Mouse (Mus musculus): ENCODE measurements at regions not wholly inside any gene's neighbourhood (a gene's known extent, or its start where the extent isn't known, plus 50 kb on each side); places are given as distances from the start of the nearest gene placed in this dataset.

DNA sequence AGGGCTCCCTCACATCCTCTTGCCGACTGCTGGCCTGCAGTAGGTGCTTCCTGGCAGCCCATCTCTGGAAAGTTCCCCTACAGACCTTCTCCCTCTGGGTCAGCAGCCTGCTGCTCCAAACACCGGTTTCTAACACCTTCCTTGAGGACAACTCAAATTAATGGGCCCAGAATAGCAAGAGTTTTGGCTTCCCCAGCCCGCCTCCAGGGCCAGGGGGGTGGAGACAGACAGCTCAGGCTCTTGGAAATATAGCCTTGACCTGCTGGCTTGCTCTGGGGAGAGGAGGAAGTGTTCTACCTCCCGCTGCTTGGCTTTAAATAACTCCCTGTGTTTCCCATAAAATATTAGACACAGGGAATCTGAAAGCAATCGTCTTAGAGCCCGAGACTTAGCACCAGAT is 349.8 kb downstream of the Ptpru start:
- no peak for DNase-seq (ENCODE audit: low read depth)

DNA sequence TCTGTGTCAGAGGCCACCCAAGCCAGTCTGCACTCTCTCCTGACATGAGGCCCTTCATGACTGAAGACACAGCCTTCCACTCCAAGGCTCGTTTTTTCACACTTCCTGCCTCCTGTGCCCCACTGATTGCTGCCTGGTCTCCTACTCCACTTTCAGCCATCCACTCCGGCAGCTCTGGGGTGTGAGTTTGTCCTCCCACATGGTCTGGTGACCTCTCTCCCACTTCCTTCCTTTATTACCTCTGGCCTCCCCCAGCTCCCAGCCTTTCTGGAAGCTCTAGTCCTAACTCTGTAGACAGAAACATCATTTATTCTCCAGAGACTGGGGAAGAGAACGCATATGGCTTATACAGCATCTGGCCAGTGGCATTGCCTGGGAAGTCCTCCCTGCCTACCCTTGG is 349.0 kb downstream of the Ptpru start:
- DNase-seq (ENCODE audit: low read depth), result no peak

DNA sequence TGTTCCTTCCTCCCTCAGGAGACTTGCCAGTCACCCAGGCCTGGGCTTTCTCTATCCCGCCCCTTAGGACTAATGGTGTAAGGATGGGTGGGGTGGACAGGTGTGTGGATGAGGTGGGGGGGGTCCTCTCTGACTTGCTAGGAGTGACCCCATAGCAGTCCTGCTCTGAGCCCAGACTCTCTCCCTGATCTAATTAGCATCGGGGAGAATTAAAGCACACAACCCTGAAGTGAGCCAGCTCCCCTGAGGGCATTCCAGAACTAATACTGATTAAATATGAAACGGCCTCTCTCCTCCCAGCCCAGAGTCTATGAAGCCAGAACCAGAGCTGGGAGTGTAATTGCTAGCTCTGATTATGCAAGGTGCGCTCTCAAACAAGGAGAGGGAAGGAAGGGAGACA is 346.1 kb downstream of the Ptpru start:
- no peak for DNase-seq (ENCODE audit: low read depth)

DNA sequence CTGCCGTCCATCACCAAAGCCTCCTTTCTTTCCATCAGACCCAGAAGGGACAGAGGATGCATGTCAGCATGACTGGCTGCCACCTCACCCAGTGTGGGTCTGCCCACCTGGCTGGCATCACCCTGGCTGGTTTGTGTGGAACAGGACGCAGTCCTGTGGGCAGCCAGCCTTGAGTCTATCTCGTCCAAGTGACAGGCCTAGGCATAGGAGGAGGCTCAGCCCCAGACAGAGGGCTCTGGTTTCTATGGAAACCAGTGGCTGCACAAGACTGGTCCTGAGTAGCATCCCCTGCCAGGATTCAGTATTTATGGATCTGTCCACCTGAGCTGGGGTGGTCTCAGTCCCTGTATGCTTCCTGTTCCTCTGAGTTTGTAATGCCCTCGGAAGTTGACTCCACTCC is 344.4 kb downstream of the Ptpru start:
- DNase-seq (ENCODE audit: low read depth), result no peak

DNA sequence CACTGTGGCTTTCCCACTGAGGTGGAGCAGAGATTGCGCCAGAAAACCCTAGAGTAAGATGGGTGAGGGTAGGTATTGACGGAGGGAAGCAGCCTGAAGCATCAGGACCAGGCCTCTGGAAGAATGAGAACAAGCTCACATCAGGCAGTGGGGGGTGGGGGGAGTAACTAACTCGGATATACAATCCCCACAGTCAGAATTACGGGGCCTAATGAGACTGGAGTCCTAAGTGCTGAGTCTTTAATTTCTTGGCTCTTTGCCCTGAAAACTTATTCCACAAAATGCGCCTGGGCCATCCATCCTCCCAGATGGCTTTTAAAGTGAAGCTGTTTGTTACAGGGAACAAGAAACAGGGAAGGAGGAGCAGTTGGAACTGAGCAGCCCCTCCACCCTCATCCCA is 341.2 kb downstream of the Ptpru start:
- DNase-seq (ENCODE audit: low read depth), result no peak

DNA sequence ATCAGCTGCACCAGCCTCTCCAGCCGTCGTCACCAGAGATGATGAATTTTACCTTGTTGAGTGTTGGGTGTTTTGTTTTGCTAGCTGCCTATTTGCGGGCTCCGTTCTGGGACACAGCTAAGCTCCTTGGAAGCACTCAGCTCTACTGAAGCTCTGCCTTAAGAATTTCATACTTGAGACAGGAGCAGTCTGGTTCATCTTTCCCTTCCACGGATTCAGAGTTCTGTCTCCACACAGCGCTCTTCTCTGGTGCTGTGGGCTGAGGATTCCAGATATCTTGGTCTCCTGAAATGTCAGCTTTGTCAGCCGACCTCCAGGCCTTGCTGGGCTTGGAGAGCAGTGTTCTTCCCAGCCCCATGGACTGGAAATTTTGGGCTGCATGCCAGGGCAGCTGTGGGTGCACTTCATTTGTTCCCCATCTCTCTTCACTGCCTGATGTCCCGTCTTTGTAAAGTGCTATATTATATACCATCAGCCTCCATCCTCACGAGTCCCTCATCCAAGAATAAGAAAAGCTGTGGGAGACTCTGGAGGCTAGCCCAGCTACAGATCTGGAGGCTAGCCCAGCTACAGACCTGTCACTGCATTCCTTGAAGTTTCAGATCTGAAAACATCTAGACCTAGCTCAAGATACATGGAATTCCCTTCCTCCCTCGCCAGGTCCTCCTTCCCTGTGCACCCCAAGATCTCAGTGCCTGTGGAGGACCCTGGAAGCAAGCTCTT is 337.0 kb downstream of the Ptpru start:
- DNase-seq (ENCODE audit: low read depth), result no peak

DNA sequence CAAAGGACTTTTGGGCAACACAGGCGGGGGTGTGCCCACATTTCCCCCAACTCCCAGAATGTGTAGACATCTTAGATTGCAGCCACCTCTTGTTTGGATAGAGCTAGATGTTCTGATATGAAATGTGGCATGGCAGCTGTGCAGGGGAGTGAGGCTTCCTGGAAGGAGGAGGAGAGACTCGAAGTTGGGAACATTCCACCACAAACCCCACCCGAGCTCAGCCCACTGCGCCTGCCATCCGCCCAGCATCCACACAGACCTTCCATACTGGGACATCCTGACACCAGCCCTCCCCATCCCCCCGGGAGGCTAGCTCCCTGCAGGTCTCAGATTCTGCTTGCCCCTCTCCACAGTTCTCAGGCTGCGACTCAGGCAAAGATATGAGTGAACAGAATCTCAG is 329.9 kb downstream of the Ptpru start:
- DNase-seq (ENCODE audit: low read depth), result no peak

DNA sequence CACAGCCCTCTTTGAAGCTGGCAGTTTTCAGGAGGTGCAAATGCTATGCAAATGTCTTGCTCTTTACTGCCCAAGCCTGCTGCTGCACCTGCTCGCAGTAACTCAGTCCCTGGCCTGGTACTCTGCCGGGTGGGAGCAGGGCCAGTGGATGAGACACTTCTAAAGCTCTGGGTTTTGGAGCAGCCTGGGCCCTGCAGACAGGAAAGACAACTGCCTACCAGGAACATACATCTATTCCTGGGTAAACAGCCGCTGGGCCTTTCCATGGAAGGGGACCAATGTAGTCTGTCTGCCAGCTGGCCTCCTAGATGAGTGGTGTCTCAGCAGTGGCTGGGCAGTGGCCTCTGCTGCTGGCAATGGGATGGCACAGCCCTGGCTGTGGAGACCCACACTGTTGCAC is 326.5 kb downstream of the Ptpru start:
- no peak for DNase-seq (ENCODE audit: low read depth)

DNA sequence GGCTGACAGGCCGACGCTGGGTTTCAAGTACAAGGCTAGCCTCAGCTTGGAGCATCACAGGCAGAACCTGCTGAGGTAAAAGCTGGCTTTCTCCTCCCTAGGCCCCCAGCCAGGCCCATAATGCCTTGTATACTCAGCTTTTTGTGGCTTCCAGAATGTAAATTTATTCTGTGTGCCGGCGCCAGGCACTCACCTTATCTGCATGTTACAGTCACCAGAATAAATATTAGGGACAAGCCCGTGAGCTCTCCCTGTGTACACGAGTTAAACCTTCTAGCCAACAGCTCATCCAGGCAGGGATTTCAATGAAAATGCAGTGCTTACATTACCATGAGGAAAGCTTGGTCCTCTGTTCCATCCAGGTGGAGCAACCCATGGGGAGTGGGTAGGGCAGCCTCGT is 325.3 kb downstream of the Ptpru start:
- no peak for DNase-seq (ENCODE audit: low read depth)

DNA sequence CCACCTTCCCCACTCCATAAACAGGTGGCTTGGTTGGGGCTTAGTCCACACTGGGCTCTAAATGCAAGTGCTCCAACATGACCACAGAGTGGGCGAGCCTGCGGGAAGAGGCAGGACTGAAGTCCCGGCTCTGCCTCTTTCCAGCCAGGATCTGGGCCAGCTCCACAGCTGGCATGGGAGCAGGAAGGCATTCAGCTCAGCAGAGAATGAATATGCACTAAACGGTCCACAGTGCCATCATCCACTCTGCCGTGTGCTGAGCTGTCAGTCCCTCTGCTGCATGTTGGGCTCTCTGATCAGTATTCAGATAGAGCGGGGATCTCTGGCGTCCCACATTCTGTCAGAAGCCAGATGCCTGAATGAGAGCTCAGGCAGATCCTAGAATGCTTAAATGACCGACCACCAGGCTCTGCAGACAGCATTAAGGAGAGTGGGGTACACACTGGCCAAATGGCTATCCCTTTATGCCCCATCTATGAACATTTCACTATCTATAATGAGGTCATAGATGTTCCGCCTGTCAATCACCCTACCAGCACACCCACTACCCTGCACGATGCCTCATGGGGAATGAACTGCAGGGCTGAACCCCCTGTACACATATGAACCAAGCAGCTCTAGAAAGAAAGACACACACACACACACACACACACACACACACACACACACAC is 317.3 kb downstream of the Ptpru start:
- no peak for DNase-seq (ENCODE audit: low read depth)

DNA sequence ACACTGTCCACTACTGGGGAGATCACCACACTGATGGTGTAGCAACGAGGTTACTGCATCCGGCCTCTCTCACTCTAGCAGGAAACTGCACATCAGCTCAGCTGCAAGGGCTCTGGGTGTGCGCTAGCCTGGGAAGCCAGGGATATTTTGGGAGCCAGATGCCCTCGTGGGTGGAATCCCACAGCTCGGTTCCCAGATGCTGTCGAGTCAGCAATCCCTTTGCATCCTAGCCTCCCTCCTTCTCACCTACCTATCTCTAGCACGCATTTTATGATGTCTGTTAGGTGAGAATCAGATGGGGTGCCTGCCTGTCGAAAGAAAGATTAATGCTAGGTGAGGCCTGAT is 316.8 kb downstream of the Ptpru start:
- no peak for DNase-seq (ENCODE audit: low read depth)

DNA sequence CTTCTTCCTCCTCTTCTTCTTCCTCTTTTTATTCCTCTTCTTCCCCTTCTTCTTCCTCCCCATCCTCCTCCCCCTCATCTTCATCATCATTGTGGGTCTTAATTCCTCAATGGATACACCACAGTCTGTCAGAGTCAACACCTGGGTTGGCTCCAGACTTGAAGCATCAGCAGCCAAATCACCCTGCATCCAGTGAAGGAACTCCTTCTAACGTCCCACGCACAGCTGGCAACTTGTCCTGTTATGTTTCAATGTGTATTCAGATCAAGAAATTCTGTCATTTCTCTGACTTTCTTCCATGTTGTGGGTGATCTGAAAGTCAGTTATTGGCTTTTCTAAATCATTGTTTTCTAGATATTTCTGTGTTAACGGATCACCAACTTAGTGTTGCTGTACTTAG is 312.9 kb downstream of the Ptpru start:
- no peak for DNase-seq (ENCODE audit: low read depth)

DNA sequence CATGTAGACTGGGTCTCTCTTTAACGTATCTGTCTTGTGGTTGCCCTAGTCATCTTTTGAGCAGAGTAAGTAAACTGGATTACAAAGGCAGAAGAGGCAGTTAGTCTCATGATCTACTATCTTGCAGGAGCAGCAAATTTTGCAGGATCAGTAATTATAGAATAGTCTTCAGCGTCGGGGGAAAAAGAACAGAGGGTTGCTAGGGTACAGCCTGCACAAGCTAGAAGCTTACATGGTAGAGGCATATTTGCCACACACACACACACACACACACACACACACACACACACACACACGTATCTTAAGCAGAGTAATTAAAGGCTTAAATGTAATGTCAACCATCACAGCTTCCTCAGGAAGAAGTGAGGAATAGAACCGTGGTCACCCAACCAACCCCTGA is 307.6 kb downstream of the Ptpru start:
- DNase-seq (ENCODE audit: low read depth), result no peak

DNA sequence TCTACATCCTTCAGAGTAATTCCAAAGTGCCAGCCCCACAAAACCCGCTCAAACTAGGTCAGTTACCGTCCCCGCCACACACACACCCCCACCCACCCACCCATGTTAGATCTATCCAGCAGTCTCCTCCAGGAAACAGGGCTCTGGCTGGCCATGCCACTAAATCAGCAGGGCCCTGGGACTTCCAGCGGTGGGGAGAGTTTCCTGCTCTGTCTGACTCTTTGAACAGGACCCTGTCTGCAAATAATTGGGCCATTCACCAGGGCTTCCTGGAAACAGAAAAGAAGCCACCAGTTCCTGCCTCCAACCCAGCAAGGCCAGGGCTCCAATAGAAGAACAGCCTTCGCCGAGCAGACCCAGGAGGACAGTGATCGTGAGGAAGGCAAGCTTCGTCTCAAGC is 307.1 kb downstream of the Ptpru start:
- DNase-seq (ENCODE audit: low read depth), result no peak

DNA sequence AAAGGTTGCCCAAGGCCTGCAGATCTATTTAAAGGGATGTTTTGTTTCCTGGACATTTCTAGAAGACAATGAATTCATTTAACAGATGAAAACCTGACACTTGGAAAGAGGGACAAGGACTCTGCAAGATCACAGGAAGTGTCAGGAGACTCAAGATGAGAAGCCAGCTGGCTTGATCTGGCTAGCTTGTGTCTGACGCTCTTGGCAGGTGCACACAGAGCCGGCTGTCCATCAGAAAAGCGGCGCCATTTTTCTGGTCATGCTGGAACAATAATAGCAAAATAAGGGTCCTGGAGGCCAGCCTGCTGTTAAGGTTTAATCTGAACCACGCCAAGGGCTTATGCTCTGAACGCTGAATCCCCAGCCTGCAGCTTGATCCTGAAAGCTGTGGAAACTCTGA is 303.3 kb downstream of the Ptpru start:
- DNase-seq (ENCODE audit: low read depth), result no peak

DNA sequence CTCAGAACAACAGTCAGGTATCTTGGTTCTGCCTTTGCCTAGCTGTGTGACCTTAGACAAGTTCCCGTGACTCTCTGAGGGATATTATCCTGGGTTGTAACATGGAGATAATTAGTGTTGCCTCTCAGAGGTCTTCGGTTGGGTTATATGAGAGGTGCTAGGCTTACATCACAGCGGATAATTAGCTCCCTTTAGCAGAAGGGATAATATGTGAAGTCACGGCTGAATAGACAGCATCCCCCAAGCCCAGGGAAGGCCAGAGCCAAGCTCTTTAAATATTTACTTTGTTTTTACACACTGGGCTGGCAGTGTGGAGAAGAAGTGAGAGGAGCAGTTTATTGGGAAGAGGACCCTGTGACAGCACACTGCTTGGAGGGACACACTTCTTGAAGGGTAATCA is 299.9 kb downstream of the Ptpru start:
- DNase-seq (ENCODE audit: low read depth), result no peak

DNA sequence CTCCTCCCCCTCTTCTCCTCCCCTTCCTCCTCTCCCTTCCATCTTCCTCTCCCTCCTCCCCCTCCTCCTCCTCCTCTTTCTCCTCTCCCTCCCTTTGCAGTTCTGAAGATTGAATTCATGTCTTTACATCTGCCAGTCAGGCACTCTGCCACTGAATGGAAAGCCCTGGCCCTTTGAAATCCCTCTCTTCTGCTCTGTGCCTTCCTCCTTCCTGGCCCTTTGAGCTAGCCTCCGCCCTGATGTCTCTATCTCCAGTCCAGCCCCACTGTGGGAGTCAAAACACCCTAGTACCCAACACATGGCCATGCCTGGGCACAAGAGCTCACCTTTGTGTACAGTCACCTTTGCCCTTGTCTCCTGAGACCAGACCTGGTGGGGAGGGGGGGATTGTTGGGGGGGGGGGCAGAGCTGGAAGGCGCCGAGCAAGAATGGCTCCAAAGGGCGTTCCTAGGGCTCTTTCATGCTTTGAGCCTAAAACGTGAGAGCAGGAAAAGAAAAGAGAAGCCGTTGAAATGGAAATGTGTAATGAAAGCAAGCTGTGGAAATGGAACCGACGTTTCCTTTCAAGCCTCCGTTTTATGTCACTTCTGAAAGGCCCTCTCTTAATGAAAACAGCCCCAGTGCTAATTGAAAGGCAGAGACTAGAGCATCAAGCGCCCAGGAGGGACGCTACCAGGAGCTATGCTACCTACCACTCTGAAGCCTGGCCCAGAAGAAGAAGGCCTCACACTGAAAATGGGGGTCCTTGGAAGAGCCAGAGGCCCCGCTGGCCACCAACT is 291.5 kb downstream of the Ptpru start:
- DNase-seq (ENCODE audit: low read depth), result no peak

DNA sequence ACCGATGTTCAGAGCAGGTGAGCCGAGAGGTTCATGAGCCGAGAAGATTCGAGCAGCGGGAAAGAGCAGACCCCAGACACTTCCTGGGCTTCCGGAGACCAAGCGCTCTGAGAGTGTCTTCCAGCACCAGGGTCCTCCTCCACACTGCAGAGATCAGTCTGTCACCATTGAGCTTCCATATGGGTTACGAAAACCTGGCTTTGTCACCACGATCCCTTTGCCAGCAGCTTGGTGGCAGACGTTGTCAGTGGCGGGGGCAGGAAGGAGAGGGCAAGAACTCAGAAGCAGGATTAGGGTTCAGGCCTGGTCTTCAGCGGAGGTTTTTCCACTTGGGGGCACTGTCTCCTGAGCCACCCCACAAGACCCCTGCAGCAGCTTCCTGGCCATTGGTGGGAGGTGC is 288.5 kb downstream of the Ptpru start:
- no peak for DNase-seq (ENCODE audit: low read depth)

DNA sequence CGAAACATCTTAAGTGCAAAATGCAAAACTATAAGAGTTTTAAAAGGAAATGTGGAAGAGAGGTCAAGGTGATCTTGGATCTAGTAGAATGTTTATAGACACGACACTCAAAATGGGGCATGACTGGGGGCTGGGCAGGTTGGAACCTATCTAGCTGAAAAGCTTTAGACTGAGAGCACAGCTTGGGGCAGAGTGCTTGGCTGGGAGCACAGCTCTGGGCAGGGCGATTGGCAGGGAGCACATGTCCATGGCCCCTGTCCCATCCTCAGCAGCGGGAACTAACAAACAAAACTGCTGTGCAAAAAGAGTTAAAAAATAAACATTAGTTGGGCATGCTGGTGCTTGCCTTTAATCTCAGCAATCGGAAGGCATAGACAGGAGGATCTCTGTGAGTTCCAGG is 279.6 kb downstream of the Ptpru start:
- no peak for DNase-seq (ENCODE audit: low read depth)

DNA sequence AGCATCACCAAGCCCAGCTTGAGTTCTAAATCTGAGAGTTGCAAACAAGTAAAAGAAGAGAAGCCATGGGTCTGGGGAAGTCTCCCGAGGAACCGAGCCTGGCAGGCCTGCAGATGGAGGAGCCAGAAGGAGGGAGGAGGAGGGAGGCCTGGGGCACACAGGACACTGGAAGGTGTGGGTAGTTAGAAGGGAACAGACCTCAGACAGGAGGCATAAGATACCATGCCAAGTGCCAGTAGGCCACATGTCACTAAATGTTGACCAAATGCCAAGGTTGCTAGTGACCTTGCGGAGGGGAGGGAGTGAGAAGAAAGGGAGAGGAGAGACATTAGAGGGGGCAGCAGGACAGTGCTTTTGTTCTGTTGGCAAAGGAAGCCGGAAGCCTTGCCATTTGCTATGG is 274.2 kb downstream of the Ptpru start:
- DNase-seq (ENCODE audit: low read depth), result no peak

DNA sequence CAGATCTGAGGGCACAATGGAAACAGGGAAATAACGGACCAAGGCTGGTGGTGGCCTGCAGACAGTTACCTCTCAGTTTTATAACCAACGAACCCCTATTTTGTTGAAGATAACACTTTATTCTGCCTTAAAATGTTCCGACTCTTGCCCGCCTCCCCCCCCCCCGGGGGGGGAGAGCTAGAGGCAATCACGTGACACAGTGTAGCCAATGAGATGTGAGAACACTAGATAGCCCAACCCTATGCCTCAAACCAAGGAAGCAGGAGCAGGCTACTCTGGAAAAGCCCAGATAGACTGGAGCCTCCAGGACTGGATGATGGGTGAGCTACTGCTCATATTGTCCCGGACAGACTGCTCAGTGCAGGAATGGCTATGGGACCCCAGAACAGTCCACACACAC is 272.9 kb downstream of the Ptpru start:
- no peak for DNase-seq (ENCODE audit: low read depth)

DNA sequence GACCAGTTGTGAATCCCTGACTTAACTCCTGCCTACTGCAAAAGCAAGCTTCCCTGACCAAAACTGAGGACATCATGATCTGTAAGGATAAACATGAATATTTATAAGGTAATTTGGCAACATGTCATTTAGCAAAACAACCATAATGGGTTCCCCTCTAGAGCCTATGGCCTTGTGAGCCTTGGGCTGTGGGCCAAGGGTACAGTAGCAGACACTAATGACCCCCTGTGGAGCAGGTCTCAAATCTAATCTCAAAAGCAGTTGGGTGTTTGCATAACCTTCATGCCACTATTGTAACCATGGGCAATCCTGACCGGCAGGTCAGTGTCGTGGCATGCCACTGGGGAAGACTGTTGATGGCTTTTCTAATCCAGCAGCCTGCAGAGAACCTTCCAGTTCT is 270.8 kb downstream of the Ptpru start:
- no peak for DNase-seq (ENCODE audit: low read depth)

DNA sequence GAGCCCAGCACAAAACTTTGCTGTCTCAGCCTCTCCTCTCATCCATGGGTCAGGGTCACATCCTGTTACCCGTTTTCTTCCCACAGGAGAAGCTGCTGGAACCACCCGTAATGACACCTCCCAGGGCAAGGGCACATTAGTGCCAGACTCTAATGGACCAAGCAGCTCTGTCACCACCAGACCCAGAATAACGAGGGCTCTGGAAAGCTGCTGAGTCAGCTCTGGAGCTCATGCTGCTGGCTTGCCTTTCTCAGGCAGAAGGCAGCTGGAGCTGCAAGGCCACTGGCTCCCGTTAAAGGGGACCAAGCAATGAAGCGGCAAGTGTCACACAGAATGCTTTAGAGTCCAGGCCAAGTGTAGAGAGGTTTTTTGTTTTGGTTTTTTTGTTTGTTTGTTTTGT is 268.9 kb downstream of the Ptpru start:
- DNase-seq (ENCODE audit: low read depth), result no peak

DNA sequence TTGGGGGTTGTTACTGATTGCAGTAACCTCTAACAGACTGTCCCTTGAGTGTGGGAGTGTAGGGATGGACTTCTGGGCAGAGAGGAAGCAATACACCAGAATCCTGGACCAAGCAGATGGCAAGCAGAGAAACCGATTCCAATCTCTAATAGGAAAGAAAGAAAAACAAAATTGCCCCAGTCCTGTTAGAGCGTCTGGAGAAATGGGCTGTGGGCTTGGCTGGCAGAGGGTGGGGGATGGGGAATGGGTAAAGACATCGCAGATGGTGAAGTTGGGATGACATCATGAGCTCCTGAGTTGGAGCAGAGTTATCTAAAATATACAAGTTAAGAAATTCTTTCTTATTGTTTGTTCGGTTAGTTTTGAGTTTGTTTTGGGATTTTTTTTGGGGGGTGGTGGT is 260.5 kb downstream of the Ptpru start:
- no peak for DNase-seq (ENCODE audit: low read depth)
